Mouse (Mus musculus): ENCODE measurements around the gene Gbp6.
"Not testable (repeated sequence)": the region's sequence is repeated elsewhere in the genome, so short reads cannot be mapped to it uniquely, and the experiment has no call there.

The Gbp6 gene

DNA sequence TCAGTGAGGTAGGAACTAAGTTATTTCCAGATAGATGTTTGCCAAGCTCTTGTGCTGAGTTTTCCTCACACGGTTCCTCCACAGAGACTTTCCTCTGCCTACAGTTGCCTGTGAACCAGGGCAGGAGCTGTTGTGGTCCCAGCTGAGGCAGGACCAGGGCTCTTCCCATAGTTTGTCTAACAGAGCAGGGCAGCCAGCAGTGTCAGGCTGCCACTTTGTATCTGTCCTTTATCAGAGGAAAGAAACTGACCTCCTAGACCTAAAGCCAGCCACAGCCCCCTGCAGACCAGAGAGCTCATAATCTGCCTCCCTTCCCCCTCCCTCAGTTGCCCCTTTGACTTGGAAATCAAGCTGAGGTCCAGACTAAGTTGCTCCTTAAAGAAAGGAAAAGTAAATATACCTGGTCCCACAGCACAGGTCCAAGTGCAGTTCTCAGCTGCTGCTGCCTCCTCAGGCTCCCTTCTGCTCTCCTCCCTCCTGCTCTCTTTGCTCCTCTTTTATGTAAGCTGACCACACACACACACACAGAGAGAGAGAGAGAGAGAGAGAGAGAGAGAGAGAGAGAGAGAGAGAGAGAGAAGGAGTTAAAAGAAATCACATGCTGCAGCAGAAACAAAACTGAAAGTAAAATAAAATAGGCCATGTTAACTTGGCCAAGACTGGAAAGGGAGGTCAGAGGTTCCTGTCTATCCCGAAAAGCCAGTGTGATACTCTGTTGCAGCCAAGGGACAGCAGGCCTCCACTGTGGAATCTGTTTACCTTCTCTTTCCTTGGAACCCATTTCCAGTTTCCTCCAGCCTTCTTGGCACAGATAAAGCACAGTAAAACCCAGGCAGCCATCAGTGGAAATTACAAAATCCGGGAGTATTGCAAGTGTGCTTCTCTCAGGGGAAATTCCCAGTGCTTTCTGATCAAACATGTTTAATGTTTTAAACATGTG, at the start of gene Gbp6, which contains the start of gene Gm43302:
Gene Gbp6 (minus strand): TSS at position 473 of the 940 bp plus-strand sequence.
Gene Gm43302 (minus strand): TSS at position 470 of the 940 bp plus-strand sequence.
- in situ Hi-C loops (cut with MboI) = not testable (repeated sequence)

DNA sequence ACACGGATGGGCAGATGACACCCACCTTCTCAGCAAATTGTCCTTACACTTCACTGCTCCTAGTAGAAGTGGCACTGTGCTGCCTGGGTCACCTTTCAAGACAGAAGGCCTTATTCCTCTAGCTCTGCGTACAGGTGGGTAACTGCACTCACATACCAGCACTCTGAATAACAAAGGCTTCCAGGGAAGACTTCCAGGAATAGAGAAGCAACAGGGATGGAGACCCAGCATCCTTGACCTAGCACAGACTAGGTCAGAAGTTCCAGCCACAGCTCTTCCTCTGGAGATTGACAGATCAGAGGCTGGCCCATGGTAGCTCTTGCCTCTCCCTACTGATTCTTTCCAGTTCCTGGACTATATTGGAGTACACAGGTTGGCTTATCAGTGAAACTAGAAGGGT, 47.8 kb upstream of the Gbp6 start:
- in situ Hi-C loops (cut with MboI) = no loop called here

DNA sequence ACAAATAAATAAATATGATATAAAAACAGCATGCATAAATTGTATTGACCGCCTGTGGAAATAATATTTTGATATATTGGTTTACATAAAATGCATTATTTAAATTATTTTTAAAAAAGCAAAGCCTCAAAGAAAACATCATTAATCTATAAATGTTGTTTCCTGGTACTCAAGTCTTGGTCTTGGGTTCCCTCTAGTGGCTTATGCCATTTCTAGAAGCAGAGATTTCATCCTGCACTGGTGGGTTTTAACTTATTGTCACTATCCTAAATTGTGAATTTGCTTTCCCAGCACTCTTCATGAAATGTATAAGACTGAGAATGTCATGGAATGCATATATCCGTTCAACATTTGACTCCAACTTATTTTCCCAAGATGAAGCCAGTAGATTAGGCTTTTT, 29.0 kb upstream of the Gbp6 start:
- in situ Hi-C loops (cut with MboI) = no loop called here

DNA sequence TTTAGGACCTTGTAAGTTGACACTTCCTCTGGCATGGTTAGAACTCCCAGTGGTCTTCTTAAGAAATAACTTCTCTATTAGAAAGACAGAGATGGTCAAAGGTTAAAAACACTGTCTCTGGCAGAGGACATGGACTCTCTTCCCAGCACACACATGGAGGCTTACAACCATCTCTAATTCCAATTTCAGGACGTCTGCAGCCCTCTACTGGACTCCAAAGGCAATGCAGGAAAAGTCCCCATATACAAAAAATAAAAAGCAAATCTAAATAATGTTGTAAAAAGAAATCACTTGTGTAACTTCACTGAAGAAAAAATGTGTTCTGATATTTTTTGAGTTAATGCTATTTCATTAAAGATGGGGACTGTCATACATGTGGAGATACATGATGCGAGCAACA, 17.4 kb upstream of the Gbp6 start:
- in situ Hi-C loops (cut with MboI) = no loop called here

DNA sequence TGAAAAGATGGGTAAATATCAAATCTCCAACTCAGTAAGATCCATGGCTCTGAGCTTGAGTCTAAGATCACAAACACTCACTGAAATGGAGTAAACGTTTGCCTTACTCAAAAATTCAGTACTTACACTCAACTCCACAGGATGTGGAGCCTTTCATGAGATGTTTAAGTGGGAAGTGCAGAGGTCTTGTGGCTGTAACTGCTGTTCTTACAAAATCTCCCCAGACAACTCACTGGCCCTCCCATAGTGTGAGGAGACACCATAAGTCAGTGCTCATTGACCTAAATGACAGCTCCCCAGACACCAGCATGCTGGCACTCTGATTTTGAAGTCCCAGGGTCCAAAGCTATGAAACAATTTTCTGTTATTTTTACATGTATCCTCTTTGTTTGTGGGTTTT, 15.7 kb upstream of the Gbp6 start:
- in situ Hi-C loops (cut with MboI) = not testable (repeated sequence)

DNA sequence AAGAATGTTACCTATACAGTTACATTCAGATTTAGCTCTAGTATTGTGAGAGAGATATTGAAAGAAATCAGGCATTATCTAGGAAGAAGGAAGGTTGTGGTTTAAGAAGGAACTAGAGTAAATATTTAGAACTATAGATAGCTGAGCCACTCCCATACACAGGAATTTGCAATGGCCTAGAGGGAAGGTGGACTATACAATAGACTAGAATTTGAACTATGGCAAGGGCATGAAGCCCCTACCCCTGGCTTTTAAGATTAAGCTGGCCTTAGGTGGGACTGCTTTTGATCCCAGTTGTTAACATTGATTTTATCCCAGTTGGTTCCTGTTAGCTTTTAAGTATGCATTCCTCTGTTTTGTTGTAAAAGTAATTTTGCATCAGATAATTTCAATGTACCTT, 13.4 kb upstream of the Gbp6 start:
- in situ Hi-C loops (cut with MboI) = not testable (repeated sequence)

DNA sequence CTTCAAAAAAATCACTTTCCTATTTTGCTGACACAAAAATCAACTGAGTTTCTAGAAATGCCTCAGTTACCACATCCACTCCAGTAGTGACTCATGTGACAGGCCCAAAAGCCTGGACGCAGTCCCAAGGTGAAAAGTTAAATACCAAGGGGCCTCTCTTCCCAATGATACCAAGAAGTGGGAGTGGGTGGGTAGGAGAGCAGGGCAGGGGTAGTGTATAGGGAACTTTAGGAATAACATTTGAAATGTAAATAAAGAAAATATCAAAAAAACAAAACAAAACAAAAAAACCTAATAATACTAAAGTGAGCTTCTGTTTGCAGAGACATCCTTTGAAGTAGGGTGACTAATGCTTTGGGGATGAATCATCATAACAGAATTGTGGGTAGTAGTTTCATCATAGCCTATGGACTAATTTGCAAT, 12.7 kb upstream of the Gbp6 start:
- in situ Hi-C loops (cut with MboI) = no loop called here

DNA sequence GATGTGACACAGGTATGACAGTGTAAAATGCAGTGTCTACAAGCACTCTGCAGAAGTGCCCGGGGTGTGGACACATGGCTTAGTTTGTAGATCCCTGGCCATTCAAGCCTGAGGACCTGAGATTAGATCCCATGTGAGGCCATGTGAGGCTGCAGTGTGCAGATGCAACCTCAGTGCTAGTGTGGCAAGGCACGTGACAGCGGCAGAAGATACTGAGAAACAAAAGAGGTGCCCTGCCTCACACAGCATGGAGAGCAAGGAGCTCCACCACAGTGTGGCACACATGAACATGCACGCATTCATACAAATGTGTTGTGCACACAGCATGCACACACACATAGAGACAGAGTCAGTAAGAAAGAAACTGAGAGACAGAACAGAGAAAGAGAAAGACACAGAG, 12.2 kb upstream of the Gbp6 start:
- in situ Hi-C loops (cut with MboI) = not testable (repeated sequence)

DNA sequence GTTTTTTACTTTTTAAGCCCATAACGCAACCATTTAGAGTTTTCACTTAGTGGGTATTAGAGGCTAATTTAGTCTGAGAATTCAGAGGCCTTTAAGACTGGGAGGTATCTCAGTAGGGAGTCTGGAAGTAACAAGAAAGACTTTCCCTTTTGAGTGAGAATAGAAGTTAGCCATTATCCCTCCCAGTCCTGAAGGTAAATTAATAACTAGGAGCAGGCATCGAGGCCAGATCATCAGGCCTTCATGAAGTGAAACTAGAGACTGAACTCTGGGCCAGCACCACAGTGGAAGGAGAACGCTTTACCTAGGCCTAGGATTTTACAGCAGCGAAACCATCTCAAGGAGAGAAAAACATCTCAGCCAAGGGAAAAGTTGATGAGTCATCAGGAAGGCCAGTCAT, 8.5 kb upstream of the Gbp6 start:
- in situ Hi-C loops (cut with MboI) = no loop called here

DNA sequence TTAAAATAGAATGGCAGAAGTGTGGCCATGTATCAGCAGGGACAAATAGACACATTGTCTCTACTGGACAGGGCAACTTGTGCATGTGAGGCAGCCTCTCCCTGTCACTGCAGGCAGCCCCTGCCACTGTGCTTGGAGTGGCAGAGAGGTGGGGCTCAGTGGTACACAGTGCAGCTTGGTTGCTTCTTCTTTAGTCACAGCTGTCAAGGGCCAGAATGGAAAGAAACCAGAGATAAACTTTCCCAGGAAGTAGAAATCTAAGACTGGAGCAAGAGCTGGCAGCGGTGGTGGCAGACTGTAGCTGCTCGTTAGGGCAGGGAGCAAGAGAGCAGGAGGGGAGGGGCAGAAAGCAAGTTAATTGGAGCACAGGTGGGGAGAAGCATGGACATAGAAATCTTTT, 8.0 kb upstream of the Gbp6 start:
- in situ Hi-C loops (cut with MboI) = no loop called here

DNA sequence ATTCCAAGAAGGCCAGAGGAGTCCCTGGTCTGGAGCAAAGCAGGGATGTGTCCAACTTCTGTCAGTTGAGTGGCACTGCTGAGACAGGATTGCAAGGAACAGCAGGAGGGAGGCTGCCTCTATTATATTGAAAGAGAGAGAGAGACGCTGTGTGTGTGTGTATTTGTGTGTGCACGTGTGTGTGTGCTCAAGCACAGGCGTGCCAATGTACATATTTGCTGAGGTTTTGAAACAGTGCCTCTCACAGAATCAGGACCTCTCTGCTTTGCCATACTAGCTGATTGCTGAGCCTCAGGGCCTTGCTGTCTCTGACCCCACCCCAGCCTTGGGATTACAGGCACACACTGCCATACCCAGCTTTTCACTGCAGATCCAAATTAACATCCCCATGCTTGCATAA, 2.2 kb upstream of the Gbp6 start:
- in situ Hi-C loops (cut with MboI) = no loop called here

DNA sequence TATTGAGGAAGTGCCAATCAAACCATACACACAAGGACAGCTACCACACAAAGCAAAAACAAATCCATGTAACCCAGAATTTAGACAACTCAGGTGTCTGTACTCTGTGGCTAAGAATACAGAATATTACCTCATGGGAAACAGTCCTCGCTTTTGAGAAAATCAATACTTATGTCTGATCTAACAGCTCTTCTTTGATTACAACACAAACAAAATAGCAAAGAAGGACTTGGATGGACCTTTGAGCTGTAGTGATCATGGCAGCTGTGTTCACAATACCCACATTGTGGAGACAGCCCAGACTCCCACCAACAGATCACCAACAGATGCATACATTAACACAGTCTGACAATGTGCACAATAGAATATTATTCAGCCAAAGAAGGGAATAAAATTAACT, 1.0 kb downstream of the Gbp6 start:
- in situ Hi-C loops (cut with MboI) = no loop called here

DNA sequence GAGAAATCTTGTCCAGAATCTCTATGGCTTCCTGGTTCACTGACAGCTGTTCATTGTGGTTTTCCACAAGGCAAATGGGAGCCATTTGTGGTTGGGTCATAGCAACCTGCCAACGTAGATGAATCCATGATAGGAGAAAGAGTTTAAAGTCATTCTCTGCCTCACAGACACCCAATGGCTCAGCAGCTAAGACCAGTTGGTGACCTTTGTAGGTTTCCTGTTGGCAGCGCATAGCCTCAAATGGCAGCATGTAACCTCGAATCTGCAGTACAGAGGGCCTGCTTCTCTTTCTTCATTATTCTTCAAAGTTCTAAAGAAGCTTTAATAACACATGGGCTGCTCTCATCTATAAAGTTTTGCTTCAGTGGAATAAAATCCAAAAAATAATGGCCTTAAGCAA, 2.6 kb downstream of the Gbp6 start:
- in situ Hi-C loops (cut with MboI) = not testable (repeated sequence)

DNA sequence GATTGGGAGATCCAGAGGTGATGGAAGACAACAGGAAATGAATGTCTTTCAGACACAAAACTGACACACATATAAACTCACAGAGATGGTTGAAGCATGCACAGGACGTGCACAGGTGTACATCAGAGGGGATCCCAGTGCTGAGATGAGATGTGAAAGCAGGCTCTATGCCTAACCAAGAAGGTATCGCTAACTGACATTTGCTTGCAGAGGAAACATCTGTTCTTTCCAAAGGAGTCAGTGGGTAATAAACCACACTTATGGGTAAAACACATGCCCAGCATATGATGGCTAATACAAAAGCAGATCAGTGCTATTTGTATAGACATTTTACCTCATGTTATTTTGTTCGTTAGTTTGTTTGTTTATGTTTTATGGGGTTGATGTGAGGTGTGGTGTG, 32.8 kb downstream of the Gbp6 start:
- in situ Hi-C loops (cut with MboI) = not testable (repeated sequence)

DNA sequence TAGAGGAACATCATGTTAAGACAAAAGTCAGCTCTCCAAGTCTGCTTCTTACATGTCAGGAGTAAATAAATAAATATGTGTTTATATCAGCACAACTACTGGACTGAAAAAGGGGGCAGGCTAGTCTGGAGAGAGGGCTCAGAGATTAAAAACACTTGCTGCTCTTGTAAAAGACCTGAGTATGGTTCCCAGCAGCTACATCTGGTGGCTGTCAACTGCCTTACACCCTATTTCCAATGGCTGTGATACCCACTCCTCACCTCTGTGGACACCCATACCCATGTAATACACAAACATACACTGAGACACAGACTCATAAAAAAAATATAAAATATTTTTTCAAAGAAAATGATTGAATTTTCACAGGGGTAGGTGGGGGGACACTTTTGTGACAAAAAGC, 41.0 kb downstream of the Gbp6 start:
- in situ Hi-C loops (cut with MboI) = no loop called here

DNA sequence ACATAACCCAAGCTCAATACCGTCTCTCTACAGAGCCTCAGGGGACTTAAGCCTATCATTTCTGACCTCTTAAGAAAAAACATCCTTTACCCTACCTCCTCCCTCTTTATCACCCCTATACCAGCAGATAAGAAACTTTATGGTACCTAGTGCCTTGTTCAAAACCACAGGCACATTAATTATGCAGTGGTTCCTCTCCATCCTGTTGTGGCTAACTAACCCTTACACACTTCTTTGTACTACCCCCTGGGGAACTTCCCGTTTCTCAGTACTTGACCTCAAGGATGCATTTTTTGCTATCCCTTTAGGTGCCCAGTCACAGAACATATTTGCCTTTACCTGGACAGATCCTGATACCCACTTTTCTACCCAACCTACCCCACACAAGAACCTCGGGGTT, 48.8 kb downstream of the Gbp6 start:
- in situ Hi-C loops (cut with MboI) = not testable (repeated sequence)

DNA sequence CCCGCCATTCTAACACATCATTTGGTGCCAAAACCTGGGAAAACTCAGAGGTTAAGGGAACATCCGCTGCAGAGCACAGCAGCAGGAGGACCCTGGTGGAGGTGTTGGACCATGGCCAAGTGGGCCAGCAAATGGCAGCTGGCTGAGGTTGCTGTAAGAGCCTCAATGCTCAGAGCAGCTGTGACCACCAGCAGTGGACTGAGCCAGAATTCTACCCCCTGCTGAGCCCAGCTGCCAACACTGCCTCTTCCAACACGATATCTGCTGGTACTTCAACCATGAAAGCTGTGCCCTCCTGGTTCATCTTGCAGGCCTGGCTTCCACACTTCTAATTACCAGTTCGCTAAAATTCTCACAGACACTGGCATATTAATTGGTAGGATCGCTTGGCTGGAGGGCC, 52.5 kb downstream of the Gbp6 start:
- in situ Hi-C loops (cut with MboI) = not testable (repeated sequence)

DNA sequence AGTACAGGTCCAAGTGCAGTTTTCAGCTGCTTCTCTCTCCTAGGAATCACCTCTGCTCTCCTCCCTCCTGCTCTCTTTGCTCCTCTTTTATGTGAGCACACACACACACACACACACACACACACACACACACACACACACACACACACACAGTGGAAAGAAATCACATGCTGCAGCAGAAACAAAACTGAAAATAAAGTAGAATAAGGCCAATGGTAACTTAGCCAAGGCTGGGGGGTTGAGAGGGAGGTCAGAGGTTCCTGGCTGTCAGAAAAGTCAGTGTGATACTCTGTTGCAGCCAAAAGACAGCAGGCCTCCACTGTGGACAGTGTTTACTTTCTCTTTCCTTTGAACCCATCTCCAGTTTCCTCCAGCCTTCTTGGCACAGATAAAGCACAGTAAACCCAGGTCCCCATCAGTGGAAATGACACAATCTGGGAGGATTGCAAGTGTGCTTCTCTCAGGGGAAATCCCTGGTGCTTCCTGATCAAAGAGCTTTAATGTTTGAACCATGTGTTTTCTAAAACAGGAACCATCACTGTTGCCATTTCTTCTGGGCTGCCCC, 53.9 kb downstream of the Gbp6 start, which contains the start of gene Gbp10:
Gene Gbp10 (minus strand): TSS at position 51 of the 565 bp plus-strand sequence.
- in situ Hi-C loops (cut with MboI) = not testable (repeated sequence)

DNA sequence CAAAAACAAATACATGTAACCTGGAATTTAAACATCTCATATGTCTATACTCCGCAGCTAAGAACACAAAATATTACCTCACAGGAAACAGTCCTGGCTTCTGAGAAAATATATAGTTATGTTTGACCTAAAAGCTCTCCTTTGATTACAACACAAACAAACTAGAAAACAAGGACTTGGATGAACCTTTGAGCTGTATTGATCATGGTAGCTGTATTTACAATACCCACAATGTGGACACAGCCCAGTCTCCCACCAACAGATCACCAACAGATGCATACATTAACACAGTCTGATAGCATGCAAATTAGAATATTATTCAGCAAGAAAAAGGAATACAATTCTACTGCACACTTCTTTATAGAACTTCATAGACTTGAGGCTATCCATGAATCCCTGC, 55.1 kb downstream of the Gbp6 start:
- in situ Hi-C loops (cut with MboI) = not testable (repeated sequence)

DNA sequence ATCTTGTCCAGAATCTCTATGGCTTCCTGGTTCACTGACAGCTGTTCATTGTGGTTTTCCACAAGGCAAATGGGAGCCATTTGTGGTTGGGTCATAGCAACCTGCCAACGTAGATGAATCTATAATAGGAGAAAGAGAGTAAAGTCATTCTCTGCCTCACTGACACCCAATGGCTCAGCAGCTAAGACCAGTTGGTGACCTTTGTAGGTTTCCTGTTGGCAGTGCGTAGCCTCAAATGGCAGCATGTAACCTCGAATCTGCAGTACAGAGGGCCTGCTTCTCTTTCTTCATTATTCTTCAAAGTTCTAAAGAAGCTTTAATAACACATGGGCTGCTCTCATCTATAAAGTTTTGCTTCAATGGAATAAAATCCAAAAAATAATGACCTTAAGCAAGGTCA, 57.5 kb downstream of the Gbp6 start:
- in situ Hi-C loops (cut with MboI) = not testable (repeated sequence)
